Mouse (Mus musculus): ENCODE results near the gene Ccnjl. TPM values are rescaled to one million over a fixed set of nuclear protein-coding genes. Genes with fewer than 3 reads are reported as not detected.

Ccnjl gene
- polyA plus RNA-seq, 1 experiment: not detected

DNA sequence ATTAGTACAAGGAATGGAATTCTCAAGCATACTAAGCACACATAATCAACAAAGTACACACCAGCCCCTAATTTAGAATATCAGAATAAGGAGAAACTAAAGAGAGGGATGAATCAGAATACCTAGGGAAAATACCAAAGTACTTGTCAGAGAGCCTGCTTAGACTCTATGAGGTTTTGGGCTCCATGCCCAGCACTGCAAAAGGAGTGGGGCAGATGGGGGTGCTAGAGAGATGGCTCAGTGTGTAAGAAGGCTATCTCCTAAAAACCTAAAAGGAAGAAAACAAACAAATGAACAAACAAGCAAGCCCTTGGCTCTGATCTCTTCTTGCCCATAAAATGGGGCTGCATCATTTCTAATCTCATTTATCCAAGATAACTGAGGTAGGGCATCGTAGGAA, 95.8 kb downstream of the Ccnjl start:
- Histone ChIP-seq H3K4me3 (replicated peaks) (no peak overlapping the region), H3K9me3 (ENCODE audit: control insufficient read depth, low read length) (no peaks in the 10 kb centered on the region), H3K36me3 (ENCODE audit: control insufficient read depth) (no peaks in the 10 kb centered on the region), H3K27me3 (ENCODE audit: control insufficient read depth) (peaks cover 3% of the 10 kb centered on the region; the same call in 1 of the 2 replicates), H3K4me1 (ENCODE audit: control insufficient read depth) (no peaks in the 10 kb centered on the region)
- TF ChIP-seq GATA1 (IDR thresholded peaks at IDR 0.05; ENCODE audit: low read length): no peak
- no peak for TF ChIP-seq TAL1 (IDR thresholded peaks at IDR 0.05; ENCODE audit: low read length)

DNA sequence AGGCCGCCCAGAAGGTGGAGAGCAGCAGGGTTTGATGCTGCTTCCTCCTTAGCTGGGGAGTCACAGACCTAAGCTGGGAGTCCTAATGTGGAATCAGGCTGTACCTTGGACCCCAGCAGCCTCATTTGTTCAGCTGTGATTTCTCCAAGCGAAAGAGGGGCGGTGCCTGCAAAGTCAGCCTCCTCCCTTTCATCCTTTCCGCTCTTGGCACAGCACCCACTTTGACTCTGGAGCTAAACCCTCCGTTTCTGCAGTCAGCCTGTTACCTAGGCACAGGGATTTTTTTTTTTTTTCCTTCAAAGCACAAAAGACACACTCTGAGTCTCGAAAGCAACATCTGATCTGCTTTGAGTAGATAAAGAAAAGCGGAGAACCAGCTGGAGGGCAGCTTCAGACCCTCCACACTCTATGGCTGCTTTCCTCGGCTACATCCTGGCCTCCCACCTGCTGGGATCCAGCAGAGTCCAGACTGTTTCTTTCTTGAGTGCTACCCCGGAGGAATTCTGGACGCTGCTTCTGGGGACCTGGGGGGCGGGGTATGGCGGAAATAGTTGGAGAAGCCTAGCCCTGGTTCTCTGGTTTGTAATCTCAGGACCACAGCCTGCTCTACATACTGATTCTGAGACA, 97.8 kb downstream of the Ccnjl start:
- Histone ChIP-seq H3K36me3 (ENCODE audit: control insufficient read depth) (no peaks in the 10 kb centered on the region), H3K9me3 (ENCODE audit: control insufficient read depth, low read length) (no peaks in the 10 kb centered on the region), H3K4me1 (ENCODE audit: control insufficient read depth) (no peaks in the 10 kb centered on the region), H3K27me3 (ENCODE audit: control insufficient read depth) (peaks cover 3% of the 10 kb centered on the region; the same call in 1 of the 2 replicates), H3K4me3 (replicated peaks) (no peak overlapping the region)
- TF ChIP-seq TAL1 (IDR thresholded peaks at IDR 0.05; ENCODE audit: low read length) (no peak), GATA1 (IDR thresholded peaks at IDR 0.05; ENCODE audit: low read length) (no peak)

DNA sequence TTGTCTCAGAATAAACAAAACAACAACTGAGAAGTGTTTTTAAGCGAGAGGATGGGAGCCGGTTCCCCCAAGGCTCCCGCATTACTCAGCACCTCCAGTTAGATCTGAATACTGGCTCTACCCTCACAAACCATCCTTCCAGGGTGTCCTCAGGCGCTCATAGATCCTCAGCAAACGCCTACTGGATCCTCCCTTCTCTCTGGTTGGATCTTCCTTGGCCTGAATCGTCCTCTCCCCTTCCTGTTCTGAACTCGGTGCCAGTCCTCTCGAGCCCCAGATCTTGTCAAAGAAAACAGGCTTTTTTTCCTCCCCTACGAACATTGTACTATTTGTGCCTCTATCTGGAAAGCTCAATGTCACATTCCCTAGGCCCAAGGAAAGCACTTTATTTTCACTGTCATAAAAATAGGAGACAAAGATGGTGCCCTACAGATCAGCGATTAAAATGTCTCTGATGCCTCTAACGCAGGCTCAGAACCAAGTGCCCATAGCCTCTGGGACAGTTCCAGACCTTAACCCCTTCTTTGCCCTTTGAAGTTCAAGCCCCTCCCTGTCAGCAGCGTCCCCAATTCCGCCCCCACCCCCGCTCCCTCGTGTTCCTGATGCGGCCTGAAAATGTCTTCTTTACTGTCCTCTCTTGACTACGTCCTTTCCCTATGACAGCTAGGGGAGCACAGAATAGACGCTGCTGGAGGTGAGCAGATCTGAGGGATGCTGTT, 98.5 kb downstream of the Ccnjl start:
- H3K4me1 ChIP-seq (ENCODE audit: control insufficient read depth): no peaks in the 10 kb centered on the region
- H3K27me3 ChIP-seq (ENCODE audit: control insufficient read depth): peaks cover 3% of the 10 kb centered on the region; the same call in 1 of the 2 replicates
- no peaks in the 10 kb centered on the region for H3K36me3 ChIP-seq (ENCODE audit: control insufficient read depth)
- no peaks in the 10 kb centered on the region for H3K9me3 ChIP-seq (ENCODE audit: control insufficient read depth, low read length)
- H3K4me3 ChIP-seq (replicated peaks): no peak overlapping the region
- TF ChIP-seq TAL1 (IDR thresholded peaks at IDR 0.05; ENCODE audit: low read length) (no peak), GATA1 (IDR thresholded peaks at IDR 0.05; ENCODE audit: low read length) (no peak)

DNA sequence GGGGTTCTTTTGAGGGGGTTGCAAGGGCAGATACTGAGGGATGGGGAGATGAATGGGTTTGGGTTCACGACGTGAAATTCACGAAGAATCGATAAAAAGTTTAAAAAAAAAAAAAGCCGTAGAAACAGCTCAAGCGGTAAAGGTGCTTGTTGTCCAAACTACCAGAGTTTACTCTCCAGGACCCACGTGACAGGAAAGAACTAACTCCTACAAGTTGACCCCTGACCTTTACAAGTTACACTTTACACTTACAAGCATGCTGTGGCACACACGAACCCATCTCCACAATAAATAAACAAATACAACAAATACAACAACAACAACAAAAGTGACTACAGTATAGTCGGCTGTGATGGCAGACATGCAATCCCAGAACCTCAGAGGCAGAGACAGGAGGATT, 103.1 kb downstream of the Ccnjl start:
- H3K27me3 ChIP-seq (ENCODE audit: control insufficient read depth): no peaks in the 10 kb centered on the region
- no peaks in the 10 kb centered on the region for H3K36me3 ChIP-seq (ENCODE audit: control insufficient read depth)
- no peaks in the 10 kb centered on the region for H3K4me1 ChIP-seq (ENCODE audit: control insufficient read depth)
- no peak for TF ChIP-seq TAL1 (IDR thresholded peaks at IDR 0.05; ENCODE audit: low read length)
- TF ChIP-seq GATA1 (IDR thresholded peaks at IDR 0.05; ENCODE audit: low read length): no peak
- H3K4me3 ChIP-seq (replicated peaks): no peak overlapping the region
- no peaks in the 10 kb centered on the region for H3K9me3 ChIP-seq (ENCODE audit: control insufficient read depth, low read length)

DNA sequence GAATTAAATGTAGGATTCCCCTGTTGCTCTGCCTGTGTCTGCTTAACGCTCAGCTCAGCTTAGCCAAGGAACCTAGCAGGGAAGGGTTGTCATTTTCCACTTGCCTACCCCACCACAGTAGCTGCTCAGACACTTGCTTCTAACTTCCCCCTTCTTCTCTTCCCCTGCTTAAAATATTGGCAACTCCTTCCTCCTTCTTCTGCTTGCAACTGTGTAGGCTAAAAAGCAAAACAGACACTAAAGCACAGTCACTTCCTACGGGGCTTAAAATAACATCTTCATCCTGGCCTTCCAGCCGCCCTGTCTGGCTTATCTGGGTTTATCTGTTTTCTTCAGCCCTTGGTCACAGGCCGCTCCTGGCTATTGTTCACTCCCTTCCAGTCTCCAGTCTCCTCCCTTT, 104.0 kb downstream of the Ccnjl start:
- no peaks in the 10 kb centered on the region for H3K9me3 ChIP-seq (ENCODE audit: control insufficient read depth, low read length)
- no peak overlapping the region for H3K4me3 ChIP-seq (replicated peaks)
- TF ChIP-seq GATA1 (IDR thresholded peaks at IDR 0.05; ENCODE audit: low read length) (no peak), TAL1 (IDR thresholded peaks at IDR 0.05; ENCODE audit: low read length) (no peak)
- H3K36me3 ChIP-seq (ENCODE audit: control insufficient read depth): no peaks in the 10 kb centered on the region
- H3K4me1 ChIP-seq (ENCODE audit: control insufficient read depth): no peaks in the 10 kb centered on the region
- H3K27me3 ChIP-seq (ENCODE audit: control insufficient read depth): no peaks in the 10 kb centered on the region

DNA sequence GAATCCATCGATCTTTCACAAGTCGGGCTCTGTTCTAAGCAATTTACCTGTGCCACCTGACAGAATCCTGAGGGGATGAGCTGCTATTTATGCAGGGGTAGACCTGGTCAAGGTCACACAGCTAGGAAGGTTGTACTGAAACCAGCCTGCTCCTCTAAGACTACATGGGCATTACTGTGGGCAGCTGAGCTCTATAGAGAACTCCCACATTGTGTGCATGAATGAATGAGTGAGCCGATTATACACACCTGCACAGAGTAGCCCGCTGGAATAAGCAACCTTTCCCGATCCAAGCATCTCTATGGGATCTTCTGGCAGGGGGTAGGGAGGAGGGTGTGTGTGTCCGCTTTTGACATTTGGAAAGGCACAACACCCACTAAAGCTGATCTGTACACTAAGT, 104.6 kb downstream of the Ccnjl start:
- Histone ChIP-seq H3K4me1 (ENCODE audit: control insufficient read depth) (no peaks in the 10 kb centered on the region), H3K4me3 (replicated peaks) (no peak overlapping the region), H3K27me3 (ENCODE audit: control insufficient read depth) (no peaks in the 10 kb centered on the region), H3K9me3 (ENCODE audit: control insufficient read depth, low read length) (no peaks in the 10 kb centered on the region), H3K36me3 (ENCODE audit: control insufficient read depth) (no peaks in the 10 kb centered on the region)
- TF ChIP-seq TAL1 (IDR thresholded peaks at IDR 0.05; ENCODE audit: low read length): no peak
- TF ChIP-seq GATA1 (IDR thresholded peaks at IDR 0.05; ENCODE audit: low read length): no peak

DNA sequence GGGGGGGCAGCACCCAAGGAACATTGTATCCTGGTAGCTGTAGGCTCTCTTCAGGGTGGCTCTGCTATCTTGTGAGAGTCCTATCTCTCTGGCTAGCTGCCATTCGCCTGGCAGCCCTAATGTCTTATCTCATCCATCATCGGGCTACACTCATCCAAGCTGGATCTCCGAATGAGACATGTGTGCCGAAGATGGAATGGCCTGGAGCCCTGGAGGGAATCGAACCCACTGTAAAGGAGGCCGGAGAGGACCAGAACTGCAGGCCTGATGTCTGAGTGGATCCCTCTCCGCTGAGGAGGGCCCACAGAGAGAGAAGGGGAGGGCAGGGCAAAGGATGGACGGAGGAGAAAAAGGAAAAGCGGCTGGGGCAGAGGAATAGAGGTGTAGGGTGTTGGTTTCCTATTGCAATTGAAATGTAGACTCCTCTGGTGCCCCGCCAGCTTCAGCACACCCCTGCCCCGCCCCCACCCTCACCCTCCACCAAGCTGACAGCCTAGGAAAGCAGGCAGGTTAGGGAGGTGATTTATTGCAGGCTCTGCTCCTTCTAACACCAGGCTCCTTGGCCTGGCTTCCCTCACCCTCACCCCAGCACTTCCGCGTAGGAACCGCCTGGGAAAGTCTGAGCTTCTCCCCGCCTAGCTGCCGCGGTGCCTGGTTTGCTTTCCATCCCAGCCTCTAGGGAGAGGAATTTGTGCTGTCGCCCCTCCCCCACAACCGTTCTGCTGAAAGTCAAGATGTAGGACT, 105.2 kb downstream of the Ccnjl start:
- TF ChIP-seq TAL1 (IDR thresholded peaks at IDR 0.05; ENCODE audit: low read length): no peak
- TF ChIP-seq GATA1 (IDR thresholded peaks at IDR 0.05; ENCODE audit: low read length): no peak
- H3K4me3 ChIP-seq (replicated peaks): no peak overlapping the region
- no peaks in the 10 kb centered on the region for H3K27me3 ChIP-seq (ENCODE audit: control insufficient read depth)
- no peaks in the 10 kb centered on the region for H3K4me1 ChIP-seq (ENCODE audit: control insufficient read depth)
- no peaks in the 10 kb centered on the region for H3K36me3 ChIP-seq (ENCODE audit: control insufficient read depth)
- H3K9me3 ChIP-seq (ENCODE audit: control insufficient read depth, low read length): no peaks in the 10 kb centered on the region

Other genes starting within 250 kb of the Ccnjl start
- gene Pttg1, start 102.5 kb upstream of the Ccnjl start, polyA plus RNA-seq (2012): 7.7 and 11.4 TPM in 2 replicates
- 0.93 and 0.96 TPM in 2 replicates for gene Slu7, start 95.0 kb upstream of the Ccnjl start, polyA plus RNA-seq (2012)
- gene C1qtnf2, start 54.5 kb upstream of the Ccnjl start, polyA plus RNA-seq (2012): not detected in 2 replicates
- not detected in 2 replicates for gene 4933415A04Rik, start 58.3 kb downstream of the Ccnjl start, polyA plus RNA-seq (2012)
- gene Fabp6, start 72.8 kb downstream of the Ccnjl start, polyA plus RNA-seq (2012): not detected in 2 replicates
- gene Pwwp2a, start 153.2 kb downstream of the Ccnjl start, polyA plus RNA-seq (2012): 0.51 and 0.72 TPM in 2 replicates
- gene Ttc1, start 219.2 kb downstream of the Ccnjl start, polyA plus RNA-seq (2012): 1.1 and 1.4 TPM in 2 replicates